Mouse (Mus musculus): ENCODE results near the gene Socs7.

DNA sequence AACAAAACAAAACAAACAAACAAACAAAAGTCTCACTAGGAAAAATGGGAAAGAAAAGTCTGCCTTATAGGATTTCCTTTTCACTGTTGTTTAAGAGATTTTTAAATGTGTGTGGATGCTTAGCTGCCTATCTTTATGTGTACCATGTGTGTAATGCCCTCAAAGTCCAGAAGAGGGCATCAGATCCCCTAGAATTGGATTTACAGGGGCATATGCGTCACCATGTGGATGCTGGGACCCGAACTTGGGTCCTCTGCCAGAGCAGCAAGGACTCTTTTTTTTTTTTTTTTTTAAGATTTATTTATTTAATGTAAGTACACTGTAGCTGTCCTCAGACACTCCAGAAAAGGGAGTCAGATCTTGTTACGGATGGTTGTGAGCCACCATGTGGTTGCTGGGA, 48.2 kb upstream of the Socs7 start:
- TF ChIP-seq POLR2A (IDR thresholded peaks at IDR 0.05; ENCODE audit: extremely low read depth, insufficient read depth, low read length) (no peak), CTCF (IDR thresholded peaks at IDR 0.05; ENCODE audit: low read depth, low read length) (no peak)

All from liver, adult 2 months (tissue).